Mouse (Mus musculus): ENCODE data around the gene Ankrd52. TPM values are rescaled to one million over a fixed set of nuclear protein-coding genes. Genes with fewer than 3 reads are reported as not detected.
A peak's percentile ranks its signal among the peaks of the same experiment; 100 is the strongest.

Ankrd52 gene
- polyA plus RNA-seq, 1 experiment, result 19.9 TPM

DNA sequence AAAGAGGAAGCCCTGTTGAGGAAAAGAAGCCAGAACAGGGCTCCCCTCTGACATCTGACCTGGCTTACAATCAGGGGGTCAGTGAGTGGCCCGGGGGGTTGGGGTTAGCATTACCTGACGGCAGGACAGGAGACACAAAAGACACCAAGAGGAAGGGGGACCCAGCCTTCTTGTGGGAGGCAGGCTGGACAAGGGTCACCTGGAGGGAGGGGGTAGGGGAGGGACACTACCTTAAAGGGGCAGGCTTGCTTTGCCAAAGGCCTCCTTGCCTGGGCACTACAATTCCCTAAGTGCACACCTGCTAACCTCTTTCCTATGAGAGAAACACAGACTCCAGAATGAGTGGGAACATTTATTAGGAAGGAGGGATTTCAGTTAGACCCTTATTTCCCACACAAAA lies 24.1 kb downstream of the Ankrd52 start, which contains the start of gene Slc39a5:
TSS of gene Slc39a5 (minus strand) at position 174 of the 400 bp plus-strand sequence.
- DNase-seq (ENCODE audit: low spot score), result no peak

DNA sequence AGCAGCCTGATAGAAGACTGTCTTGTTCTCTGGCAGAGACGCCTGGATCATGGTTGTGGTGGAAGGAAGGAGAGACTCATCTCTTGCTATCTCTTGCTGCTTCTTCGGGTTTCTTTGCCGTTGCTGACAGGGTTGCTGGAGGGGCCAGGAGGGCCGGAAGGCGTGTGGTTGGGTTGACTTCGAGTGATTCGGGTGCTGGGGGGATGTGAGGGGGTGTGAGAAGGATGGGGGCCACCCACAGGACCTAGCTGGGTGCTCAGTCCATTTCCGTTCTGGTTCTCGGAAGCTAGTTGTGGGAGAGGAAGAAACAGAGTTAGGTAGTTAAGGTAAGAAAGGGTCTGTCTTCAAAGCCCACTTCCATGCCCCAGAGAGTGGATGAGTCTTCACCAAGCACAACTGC lies 24.7 kb downstream of the Ankrd52 start:
- peak; percentile 15 for DNase-seq (ENCODE audit: low spot score)

DNA sequence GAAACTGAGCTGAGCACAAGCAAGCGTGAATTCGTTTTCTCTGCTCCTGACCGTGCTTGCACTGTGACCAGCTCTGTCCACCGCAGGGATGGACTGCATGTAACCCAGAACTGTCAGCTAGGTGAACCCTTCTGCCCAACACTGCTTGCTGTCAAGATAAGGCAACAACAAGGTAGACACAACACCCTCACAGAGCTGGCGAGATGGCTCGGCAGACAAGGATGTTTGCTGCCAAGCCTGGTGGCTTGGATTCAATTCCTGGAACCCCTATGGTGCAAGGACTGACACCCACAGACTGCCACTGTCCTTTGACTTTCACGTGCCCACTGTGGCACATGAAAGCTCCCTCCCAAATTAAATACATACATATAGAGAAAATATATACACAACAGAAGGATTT lies 27.0 kb downstream of the Ankrd52 start:
- DNase-seq (ENCODE audit: low spot score), result no peak

DNA sequence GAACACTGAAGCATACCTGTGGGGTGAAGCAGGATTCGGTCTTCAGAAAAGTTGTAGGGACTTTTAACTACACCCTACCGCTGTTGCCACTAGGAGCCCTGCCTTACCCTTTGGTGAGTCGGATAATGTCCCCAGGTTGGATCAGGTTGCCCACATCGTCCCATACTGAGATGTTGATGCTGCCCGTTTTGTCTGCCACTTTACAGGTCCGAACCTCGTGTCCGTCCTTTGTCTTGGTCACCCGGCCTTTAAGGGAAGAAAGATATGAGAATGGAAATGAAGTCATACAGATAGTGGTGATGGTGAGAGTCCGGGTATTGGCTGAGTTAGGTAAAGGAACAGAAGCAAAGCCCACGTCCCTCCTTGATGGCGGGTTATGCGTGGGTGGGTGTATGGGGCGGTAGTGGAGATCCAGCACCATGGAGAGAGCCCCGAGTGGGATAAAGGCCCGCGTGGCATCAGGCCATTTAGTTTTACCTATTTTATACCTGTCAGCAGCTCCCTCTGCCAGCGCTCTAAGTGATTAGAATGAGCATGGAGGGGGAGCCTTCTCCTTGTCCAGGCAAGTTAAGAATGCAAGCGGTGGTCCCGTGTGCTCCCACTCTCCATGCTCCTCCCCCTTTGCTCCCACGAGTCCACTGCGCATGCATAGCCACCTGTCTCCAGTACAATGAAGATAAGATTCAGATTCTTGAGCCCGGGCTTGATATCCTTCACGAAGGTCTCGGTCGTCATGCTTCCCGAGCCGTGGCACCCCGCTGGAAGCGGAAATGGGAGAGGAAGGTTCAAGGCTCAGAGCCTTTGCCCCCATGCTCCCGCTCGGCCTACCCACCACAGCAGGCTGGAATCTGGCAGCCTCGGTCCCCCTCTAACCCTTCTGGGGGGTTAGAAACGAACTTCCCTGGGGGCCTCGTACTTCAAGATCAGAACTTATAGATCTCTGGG lies 31.9 kb downstream of the Ankrd52 start:
- no peak for DNase-seq (ENCODE audit: low spot score)

DNA sequence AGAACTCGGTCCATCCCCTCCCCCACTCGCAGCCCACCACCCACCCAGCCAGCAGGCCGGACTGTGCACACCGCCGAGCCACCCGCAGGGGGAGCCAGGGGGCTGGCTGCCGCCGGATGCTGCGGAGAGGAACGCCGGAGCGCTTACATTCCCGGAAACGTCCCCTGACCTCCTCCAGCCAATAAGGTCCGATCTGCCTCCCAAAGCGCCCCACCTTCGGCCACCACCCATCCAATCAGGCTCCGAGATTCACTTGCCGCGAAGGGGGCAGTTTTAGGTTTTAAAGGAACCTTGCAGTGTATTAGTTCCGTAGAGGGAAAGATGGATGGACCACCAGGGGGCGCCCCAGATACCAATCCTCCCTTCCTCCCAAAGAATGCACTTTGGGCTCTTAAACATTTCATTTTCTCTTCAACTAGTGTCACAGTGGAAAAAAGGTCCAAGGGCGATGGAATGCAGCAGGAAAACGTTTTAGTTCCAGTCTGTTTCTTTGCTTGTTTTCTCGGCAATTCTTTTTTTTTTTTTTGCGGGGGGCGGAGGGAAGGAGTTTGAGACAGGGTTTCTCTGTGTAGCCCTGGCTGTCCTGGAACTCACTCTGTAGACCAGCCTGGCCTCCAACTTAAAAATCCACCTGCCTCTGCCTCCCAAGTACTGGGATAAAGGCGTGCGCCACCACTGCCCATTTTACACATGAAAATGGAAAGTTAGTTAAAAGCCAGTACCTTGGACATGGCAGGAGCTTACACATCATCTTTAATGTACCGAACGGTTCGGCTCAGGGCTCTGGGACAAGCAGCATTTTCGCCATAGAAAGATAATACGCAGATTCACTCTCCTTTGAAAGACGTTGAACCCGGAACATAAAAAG lies 33.0 kb downstream of the Ankrd52 start:
- DNase-seq (ENCODE audit: low spot score), result peak; percentile 87

DNA sequence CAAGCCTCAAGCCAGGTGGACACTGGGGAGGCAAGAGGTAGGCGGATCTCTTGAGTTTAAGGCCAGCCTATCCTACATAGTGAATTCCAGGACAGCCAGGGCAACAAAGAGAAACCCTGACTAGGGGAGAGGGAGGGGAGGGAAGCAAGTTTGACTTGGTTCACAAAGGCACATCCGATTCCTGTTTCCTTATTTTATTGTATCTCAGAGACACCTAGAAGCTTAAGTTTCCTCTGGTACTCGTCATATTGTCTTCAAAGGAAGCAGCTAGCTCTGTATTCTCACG lies 33.6 kb downstream of the Ankrd52 start:
- DNase-seq (ENCODE audit: low spot score), result no peak

DNA sequence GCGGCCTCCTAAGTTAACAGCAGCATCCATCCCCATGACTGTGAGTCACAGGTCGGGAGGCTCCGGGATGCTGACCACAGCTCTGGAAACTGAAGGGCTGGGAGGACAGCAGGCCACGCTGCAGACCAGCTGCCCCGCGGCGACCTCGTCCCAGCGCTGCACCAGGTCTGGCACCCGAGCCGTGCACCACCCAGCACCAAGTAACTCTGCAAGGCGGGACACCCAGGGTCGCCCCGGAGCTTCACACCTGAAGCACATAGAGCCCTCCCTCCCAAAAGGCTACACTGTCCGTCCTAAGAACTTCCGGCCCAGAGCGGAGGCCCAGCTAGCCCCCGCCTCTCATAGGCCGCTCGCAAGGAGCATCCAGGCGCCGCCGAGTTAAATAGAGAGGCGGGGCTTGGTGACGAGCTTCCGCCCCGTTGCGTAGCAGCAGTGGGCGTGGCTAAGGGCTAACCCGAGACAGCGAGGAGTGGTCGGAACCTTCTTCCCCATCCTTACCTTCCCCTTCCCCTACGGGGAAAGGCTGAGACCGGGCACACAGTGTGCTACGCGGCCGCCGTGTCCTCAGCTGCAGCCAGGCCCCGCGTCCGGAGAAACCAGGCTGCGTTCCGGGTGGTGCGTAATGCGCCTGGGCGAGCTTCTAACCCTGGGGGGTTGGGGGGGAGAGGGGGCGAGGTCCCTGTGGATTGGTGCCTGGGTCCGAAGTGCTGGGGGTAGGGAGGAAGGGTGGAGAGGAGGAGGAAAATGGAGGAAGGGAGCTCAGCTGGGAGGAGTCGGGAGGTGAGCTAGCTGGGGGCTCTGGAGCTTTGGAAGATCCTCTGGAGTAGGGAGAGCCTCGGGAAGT lies 34.5 kb downstream of the Ankrd52 start, which contains the start of the genes Nabp2 and Rnf41:
TSS of gene Nabp2 (minus strand) at position 282 of the 844 bp plus-strand sequence.
TSS of gene Rnf41 (plus strand) at position 447 of the 844 bp plus-strand sequence.
- peak; percentile 88 for DNase-seq (ENCODE audit: low spot score)

DNA sequence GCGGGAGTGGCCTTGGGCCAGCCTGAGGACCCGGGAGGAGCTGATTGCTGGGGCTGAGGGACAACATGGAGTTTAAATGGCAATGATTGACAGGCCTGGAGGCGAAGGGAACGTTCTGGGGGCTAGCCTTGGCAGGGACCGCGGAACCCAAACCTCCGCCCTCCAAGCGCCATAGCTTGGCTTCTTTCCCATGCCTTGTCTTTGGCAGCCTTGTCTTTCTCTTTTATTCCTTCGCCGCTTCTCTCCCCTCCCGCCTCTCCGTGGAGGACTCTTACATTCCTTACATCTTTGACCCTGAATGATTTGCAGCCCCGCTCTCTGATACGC lies 35.1 kb downstream of the Ankrd52 start:
- no peak for DNase-seq (ENCODE audit: low spot score)

DNA sequence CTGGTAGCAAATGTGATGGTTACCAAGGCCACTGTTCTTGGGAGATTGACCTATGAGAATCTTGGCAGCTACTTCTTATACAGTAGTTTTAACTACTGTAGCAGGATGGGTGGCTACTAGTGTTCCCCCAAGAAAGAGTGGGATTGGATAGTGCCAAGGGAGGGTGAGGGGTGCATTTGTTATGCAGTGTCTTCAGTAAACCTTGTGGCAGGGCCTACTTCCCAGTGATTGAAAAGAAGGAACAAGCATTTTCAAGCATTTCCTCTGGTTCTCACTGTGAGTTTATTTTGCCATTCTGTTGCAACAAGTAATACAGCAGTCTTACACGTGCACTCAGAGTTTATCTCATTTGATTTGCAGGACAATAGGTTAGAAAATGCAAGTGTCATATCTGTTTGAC lies 35.6 kb downstream of the Ankrd52 start:
- no peak for DNase-seq (ENCODE audit: low spot score)

DNA sequence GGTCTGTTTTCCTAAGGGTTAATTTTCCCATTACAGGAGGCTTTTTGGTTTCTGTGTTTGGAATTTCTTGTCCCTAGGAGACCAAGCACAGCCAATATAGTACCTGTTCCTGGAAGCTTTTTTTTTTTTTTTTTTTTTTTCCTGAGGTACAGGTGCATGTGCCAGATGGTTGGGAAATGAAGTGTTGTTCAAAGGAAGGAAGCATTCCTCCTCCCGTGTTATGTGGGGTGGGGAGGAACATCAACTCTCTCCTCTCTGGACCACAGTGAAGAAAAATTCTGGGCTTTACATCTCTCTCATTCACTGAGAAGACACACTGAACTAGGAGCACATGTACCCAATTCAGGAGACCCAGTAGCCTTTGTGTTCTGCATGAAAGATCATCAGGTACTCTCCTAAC lies 36.2 kb downstream of the Ankrd52 start:
- DNase-seq (ENCODE audit: low spot score), result no peak

DNA sequence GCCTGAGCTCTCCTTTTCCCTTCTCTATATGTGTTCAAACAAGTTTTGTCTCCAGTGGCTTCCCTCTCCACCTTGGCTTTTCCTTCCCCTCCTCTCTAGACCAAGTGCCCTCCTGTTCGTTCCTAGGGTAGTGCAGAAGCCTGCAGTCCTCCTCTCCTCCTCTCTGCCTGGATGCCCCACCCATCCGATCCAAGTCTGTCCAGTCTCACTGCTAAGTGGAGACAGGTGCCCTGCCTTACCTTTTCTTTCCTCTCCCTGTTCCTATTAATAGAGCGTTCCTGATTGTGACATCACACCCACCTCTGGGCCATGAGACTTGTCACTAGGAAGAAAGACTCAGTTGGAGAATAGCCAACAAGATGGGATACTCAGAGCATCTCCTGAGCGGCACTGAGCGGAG lies 37.9 kb downstream of the Ankrd52 start:
- no peak for DNase-seq (ENCODE audit: low spot score)

DNA sequence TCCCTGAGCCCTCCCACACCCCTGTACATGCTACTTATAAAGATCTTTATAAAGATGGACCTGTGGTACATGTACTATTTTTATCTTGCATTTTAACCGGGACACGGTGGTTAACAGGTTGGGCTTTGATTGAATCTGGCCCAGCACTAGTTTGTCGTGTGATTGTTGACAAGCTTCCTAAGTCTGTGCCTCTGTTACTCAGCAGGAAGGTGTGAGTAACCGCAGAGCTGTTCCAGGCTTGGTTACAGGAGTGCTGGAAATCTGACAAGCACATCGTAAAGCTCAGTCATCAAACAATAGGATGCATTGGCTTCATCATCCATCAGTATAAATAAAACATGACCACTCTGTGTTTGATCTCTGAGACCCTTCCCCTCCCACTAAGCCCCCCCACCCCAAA lies 45.5 kb downstream of the Ankrd52 start:
- DNase-seq (ENCODE audit: low spot score), result no peak

DNA sequence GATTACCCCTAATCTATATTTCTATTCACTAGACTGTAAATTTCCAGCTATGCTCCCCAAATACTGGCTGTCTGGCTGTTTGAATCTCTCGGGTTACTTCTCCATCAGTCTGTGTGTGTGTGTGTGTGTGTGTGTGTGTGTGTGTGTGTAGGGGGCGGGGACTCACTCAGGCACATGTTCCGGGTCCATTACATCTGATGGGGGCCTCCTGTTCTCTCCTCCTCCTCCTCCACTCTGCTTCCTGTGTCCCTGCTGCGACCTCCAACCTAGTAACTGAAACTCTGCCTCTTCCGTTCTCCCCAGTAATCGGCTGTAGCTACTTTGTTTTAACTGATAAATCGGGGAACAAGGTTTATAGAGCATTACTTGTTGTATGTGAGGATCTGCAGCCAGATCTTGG lies 47.7 kb downstream of the Ankrd52 start:
- no peak for DNase-seq (ENCODE audit: low spot score)

DNA sequence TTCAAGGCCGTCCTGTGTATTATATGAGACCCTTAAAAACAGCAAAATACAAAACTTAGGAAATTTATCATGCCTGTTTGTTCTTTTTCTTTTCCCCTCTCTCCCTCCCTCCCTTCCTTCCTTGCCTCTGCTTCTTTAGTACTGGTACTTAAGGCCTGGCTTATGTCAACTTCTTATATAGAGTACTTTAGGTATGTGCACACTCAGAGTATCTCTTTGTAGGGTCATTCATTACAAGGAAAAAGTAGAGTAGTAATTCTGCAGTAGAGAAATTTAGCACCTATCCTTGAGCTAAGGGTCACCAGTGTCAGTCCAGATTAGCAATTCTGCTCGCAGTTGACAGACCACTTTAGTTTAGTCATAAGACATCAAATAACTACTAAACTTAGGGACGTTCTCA lies 48.3 kb downstream of the Ankrd52 start:
- no peak for DNase-seq (ENCODE audit: low spot score)

DNA sequence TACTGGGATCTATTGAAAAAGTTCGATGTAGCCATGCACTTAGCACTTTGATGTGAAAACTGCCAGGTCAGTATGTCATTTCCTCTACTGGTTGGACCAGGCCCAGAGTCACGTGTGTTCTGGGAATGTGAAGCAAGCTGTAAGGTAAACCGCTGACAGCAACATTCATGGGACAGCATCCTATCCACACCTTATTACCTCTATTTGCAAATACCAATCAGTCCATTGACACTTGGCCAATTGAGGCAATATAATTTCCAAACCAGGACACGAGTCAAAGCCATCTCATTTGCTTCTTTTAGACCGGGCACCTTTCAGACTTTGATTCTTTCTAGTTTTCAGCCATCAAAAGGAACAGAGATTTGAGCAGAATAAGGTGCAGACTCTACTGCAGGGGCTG lies 52.1 kb downstream of the Ankrd52 start:
- no peak for DNase-seq (ENCODE audit: low spot score)

DNA sequence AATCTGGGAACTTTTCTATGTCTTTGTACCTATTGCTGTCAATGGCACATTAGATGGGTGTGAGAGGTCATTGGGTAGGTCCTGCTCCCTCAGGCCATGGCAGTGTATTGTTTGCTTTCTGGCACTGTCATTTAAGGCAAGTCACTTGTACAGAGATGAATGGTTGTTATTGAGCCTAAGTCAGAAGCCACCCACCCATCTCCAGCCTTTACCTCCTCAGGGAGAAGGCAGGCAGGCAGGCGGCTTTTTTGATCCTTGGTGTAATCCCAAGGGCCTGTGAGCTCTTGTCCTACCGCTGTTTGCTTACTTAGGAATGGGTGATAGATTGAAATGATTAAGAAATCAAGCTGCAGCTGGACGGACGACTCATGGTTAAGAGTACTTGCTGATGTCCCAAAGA lies 52.5 kb downstream of the Ankrd52 start:
- no peak for DNase-seq (ENCODE audit: low spot score)

DNA sequence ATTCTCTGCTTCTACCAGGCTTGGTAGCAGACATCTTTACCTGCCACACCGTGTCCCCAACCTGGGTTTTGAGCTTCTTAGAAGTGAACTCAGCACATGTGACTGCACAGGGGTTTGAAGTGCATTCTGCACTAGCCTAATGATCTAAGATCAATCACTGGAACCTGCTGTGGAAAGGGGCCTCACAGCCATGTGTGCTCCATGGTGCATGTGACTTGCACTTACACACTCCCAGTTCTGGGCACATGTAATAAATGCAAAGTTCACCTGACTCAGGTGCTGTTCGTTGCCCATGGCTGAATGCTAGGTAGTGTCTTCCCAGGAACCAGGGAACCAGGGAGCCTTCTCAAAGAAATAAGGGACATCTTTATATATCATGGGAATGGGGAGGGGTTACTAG lies 56.5 kb downstream of the Ankrd52 start:
- no peak for DNase-seq (ENCODE audit: low spot score)

DNA sequence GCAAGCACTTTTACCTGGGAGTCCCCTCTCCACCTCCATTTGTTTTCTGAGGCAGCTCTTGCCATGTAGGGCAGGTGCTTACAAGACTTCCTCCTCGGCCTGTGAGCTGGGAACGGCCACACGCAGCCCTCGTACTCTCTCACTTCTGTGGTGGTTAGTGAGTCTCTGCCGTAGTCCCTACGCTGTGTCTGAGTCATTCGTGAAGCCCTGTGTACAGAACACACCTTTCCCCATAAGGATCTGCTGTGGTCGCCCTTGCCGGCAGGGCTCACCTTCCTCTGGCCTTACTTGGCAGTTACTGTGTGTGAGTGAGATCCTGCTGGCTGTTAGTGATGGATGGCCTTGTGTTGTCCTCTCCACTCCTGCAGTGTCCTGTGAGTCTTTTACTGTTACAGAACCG lies 57.8 kb downstream of the Ankrd52 start:
- DNase-seq (ENCODE audit: low spot score), result no peak

DNA sequence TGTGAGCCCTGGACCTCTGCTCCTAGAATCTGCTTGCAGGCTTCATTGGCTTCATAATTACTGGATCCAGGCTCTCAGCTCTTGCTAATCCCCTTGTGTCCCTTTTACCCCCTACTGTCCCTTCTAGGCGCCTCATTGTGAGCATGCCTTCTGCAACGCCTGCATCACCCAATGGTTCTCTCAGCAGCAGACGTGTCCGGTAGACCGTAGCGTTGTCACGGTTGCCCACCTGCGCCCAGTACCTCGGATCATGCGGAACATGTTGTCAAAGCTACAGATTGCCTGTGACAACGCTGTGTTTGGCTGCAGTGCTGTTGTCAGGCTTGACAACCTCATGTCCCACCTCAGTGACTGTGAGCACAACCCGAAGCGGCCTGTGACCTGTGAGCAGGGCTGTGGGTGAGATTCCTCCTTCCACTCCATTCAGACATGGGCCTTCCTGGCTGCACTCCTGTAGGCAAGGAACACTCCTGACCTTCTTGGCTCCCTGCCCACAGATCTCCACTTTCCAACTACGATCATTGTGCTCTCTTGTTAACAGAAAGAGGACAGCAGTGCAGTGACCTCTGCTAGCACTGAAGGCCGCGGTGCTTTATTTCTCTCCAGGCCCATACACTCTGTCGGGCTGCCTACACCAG lies 58.4 kb downstream of the Ankrd52 start:
- no peak for DNase-seq (ENCODE audit: low spot score)

DNA sequence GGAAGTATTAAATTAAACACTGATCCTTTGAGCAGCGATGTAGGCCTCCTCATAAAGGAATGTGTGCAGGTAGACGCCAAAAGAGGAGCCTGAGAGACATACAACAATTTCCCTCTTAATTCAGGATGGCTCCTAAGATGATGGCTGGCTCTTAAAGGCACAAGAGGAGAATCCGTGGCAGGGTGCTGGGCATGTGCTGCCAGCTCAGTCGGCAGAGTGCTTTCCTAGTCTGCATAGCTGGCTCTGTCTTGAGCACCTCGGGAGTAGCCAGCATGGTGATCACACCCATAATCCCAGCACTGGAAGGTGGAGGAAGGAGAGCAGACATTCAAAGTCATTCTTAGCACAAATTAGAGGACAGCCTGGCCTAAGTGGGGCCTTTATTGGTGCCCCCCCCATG lies 59.0 kb downstream of the Ankrd52 start:
- DNase-seq (ENCODE audit: low spot score), result no peak

DNA sequence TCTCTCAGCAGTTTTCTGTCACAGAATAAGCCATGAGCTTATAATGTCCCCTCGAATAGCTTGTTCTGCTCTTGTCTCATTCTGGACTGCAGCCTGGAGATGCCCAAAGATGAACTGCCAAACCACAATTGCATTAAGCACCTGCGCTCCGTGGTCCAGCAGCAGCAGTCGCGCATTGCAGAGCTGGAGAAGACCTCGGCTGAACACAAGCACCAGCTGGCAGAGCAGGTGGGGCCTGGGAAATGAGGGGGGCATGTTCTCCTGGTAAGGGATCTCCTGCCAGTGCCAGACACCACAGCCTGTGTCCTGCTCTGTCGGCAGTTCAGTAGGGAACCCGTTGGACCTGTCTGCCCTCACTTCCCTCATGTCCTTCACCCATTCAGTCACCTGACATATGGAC lies 59.5 kb downstream of the Ankrd52 start:
- no peak for DNase-seq (ENCODE audit: low spot score)

Data from urinary bladder, adult 2 months (tissue).